Mouse (Mus musculus) liver, embryonic 13.5 days (tissue): ENCODE measurements around the gene Ankrd44. TPM values are rescaled to one million over a fixed set of nuclear protein-coding genes. Genes with fewer than 3 reads are reported as not detected.

Experiments used
- ATAC-seq: fragments of 200-750 bp; cut with Nextera tagmentation; 2 replicates; pipeline ENCODE4 v1.8.0; 2017; ENCODE audit warnings: low read depth, mild to moderate bottlenecking, moderate number of reproducible peaks, moderate library complexity
- DNase-seq: peaks from one replicate; pipeline ENCODE4 v3.0.0; 2022
- H3K27ac ChIP-seq: fragments of 300-500 bp; sonication (generic); 2 replicates; pipeline ENCODE4 v1.5.1; 2015; ENCODE audit warnings: moderate library complexity, mild to moderate bottlenecking, inconsistent platforms
- H3K27me3 ChIP-seq: fragments of 300-500 bp; sonication (generic); 2 replicates; pipeline ENCODE4 v1.6.1; 2015; ENCODE audit warnings: mild to moderate bottlenecking, inconsistent platforms
- H3K36me3 ChIP-seq: fragments of 300-500 bp; sonication (generic); 2 replicates; pipeline ENCODE4 v1.6.1; 2015; ENCODE audit warnings: mild to moderate bottlenecking, inconsistent platforms
- H3K4me1 ChIP-seq: fragments of 300-500 bp; sonication (generic); replicated peaks from 2 replicates; pipeline ENCODE4 v1.6.1; 2015; ENCODE audit warnings: inconsistent platforms
- H3K4me2 ChIP-seq: fragments of 300-500 bp; sonication (generic); 2 replicates; pipeline ENCODE4 v1.6.1; 2015; ENCODE audit warnings: inconsistent platforms, mild to moderate bottlenecking, moderate library complexity
- H3K4me3 ChIP-seq: fragments of 300-500 bp; sonication (generic); replicated peaks from 2 replicates; pipeline ENCODE4 v1.5.1; 2015; ENCODE audit warnings: mild to moderate bottlenecking, inconsistent platforms
- H3K9ac ChIP-seq: fragments of 300-500 bp; sonication (generic); 2 replicates; pipeline ENCODE4 v1.6.1; 2015; ENCODE audit warnings: mild to moderate bottlenecking, inconsistent platforms
- H3K9me3 ChIP-seq: fragments of 300-500 bp; sonication (generic); replicated peaks from 2 replicates; pipeline ENCODE4 v1.6.1; 2016; ENCODE audit warnings: inconsistent platforms
- WGBS: fragments of 180-500 bp; shearing (Covaris S2); methylation state at CpG from one replicate; pipeline ENCODE4 v1.1.7; 2015; ENCODE audit not compliant: insufficient replicate concordance; 5-methylcytosine and 5-hydroxymethylcytosine counted together
- polyA plus RNA-seq: library from polyadenylated mRNA; unstranded; fragments of >200 nt; fragmentation: Nextera tagmentation; extraction: Ambion mirVana; gene quantifications from 2 replicates; pipeline ENCODE4 v1.2.1, GENCODE M21; 2015

The Ankrd44 gene
- polyA plus RNA-seq, 1 experiment from 2014 or later: 3.0 TPM

- Histone ChIP-seq H3K9ac (no peak overlapping the region), H3K4me2 (no peak overlapping the region), H3K4me3 (no peak overlapping the region), H3K9me3 (no peaks in the 10 kb centered on the region), H3K36me3 (no peaks in the 10 kb centered on the region), H3K27ac (no peak overlapping the region), H3K27me3 (no peaks in the 10 kb centered on the region), H3K4me1 (no peaks in the 10 kb centered on the region; the same call in 1 of the 2 replicates)
- DNase-seq (no peak), ATAC-seq (no peak)
- WGBS: 69% methylated on average over 9 of the region's 9 CpGs
Measured at GRCm38 (mm10) chr1:54804406-54804805, 121.8 kb downstream of the Ankrd44 start.

DNA sequence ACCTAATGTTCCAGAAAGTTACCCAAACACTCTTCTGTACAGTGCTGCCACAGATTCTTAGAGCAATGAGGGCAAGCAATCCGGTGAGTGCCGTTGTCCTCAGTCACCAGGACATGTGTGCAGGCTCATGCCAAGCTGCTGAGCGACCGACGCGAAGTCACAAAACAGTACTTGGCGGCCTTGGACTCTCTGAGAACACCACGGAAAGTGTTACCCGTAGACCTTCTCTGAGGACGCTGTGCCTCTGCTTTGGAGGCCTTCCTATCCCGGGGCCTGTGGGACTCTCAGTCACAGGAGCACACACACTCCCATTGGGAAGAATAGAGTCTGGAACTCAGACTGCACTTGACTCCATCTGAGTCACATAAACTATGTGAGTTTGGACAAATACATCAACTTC, 123.5 kb downstream of the Ankrd44 start:
- Histone ChIP-seq H3K4me3 (no peak overlapping the region), H3K36me3 (no peaks in the 10 kb centered on the region), H3K4me2 (no peak overlapping the region), H3K9ac (no peak overlapping the region), H3K9me3 (no peaks in the 10 kb centered on the region), H3K4me1 (no peaks in the 10 kb centered on the region; the same call in 1 of the 2 replicates), H3K27ac (no peak overlapping the region), H3K27me3 (no peaks in the 10 kb centered on the region)
- 77% methylated on average over 11 of the region's 11 CpGs for WGBS
- no peak for DNase-seq
- ATAC-seq: no peak

DNA sequence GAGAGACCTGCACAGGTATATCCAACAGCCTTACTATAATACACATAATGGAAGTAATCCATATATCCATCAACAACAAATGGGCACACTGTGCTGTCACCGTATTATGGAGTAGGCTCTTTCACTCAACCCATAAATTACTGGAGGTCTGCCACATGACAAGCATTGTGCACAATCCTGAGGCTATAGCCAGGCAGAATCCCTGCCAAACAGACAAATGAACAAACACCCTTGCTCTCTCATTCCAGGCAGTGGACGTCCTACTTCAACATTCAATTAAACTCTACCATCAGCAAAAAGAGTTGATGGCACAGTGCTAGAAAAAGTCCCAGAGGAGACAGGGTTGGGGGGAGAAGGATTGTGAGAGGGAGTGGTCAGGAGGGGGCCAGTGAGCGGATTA, 124.9 kb downstream of the Ankrd44 start:
- 64% methylated on average over 2 of the region's 3 CpGs for WGBS
- H3K4me1 ChIP-seq: no peaks in the 10 kb centered on the region; the same call in 1 of the 2 replicates
- no peak overlapping the region for H3K4me2 ChIP-seq
- no peak overlapping the region for H3K4me3 ChIP-seq
- H3K36me3 ChIP-seq: no peaks in the 10 kb centered on the region
- H3K27me3 ChIP-seq: no peaks in the 10 kb centered on the region
- no peaks in the 10 kb centered on the region for H3K9me3 ChIP-seq
- H3K27ac ChIP-seq: no peak overlapping the region
- ATAC-seq (no peak), DNase-seq (no peak)
- H3K9ac ChIP-seq: no peak overlapping the region

- ATAC-seq: no peak
- H3K4me3 ChIP-seq: no peak overlapping the region
- no peaks in the 10 kb centered on the region; the same call in 1 of the 2 replicates for H3K4me1 ChIP-seq
- no peaks in the 10 kb centered on the region for H3K9me3 ChIP-seq
- no peak overlapping the region for H3K4me2 ChIP-seq
- no peaks in the 10 kb centered on the region for H3K36me3 ChIP-seq
- no peaks in the 10 kb centered on the region for H3K27me3 ChIP-seq
- no peak overlapping the region for H3K9ac ChIP-seq
- no peak overlapping the region for H3K27ac ChIP-seq
- WGBS: 60% methylated on average over 1 of the region's 1 CpGs
- no peak for DNase-seq
Measured at GRCm38 (mm10) chr1:54799421-54799820, 126.8 kb downstream of the Ankrd44 start.

DNA sequence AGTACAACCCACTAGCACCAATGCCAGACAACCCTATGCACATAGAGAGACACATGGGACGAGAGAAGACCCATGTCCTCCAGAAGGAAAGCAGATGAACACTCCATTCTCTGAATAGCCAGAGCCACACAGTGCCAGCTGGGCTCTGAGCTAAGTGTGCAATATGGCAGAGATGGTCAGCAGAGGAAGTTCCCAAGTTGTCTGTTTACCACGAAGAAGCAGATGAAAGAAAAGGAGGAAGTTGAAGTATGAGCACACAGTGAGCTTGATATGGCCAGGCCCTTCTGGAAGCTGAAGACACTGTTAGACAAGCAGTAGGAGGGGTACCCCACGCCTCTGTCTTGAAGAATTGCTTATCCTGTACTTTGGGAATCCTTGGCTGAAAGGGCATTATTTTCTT, 127.8 kb downstream of the Ankrd44 start:
- Histone ChIP-seq H3K9me3 (no peaks in the 10 kb centered on the region), H3K4me1 (no peaks in the 10 kb centered on the region; the same call in 1 of the 2 replicates), H3K36me3 (no peaks in the 10 kb centered on the region), H3K4me2 (no peak overlapping the region), H3K9ac (no peak overlapping the region), H3K27ac (no peak overlapping the region), H3K4me3 (no peak overlapping the region), H3K27me3 (no peaks in the 10 kb centered on the region)
- DNase-seq (no peak), ATAC-seq (no peak)
- 25% methylated on average over 3 of the region's 3 CpGs for WGBS

DNA sequence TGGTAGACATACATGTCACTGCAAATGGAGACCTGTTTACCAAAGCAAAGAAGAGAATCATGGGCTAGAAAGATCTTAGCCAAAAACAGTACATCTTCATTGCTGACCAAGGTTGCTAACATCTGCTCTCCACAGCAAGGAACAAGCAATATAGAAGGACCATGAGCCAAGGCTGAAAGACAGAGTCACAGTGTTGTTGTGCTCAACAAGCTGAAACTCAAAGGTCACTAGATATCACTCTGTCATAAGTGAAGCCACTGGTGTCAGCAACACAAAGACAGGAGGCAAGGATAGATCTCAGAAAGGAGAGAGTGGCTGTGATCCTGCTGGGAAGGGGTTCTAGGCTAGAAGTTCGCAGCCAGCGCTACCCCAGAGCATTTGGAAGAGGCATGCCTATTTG, 131.5 kb downstream of the Ankrd44 start:
- Histone ChIP-seq H3K4me3 (no peak overlapping the region), H3K4me2 (no peak overlapping the region), H3K36me3 (no peaks in the 10 kb centered on the region), H3K4me1 (no peaks in the 10 kb centered on the region; the same call in 1 of the 2 replicates), H3K27me3 (no peaks in the 10 kb centered on the region), H3K27ac (no peak overlapping the region), H3K9me3 (no peaks in the 10 kb centered on the region), H3K9ac (no peak overlapping the region)
- no peak for ATAC-seq
- no peak for DNase-seq
- WGBS: 74% methylated on average over 2 of the region's 2 CpGs

DNA sequence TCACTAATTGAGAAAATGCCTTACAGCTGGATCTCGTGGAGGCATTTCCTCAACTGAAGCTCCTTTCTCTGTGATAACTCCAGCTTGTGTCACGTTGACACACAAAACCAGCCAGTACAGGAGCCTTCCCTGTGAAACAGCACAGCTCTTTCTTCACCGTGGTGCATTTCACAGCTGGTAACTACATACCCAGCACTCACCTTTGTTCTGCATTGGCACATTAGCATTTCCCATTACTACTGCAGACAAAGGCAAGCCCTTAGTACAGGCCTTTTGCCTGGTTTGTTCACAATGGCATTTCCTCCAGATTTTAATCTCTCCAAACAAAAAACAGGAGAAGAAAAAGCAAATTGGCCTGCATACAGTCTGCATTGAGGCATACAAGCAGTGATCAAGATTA, 134.8 kb downstream of the Ankrd44 start:
- DNase-seq: no peak
- Histone ChIP-seq H3K9me3 (no peaks in the 10 kb centered on the region), H3K27ac (no peak overlapping the region), H3K4me3 (no peak overlapping the region), H3K4me1 (peaks cover 5% of the 10 kb centered on the region; the same call in 1 of the 2 replicates), H3K27me3 (no peaks in the 10 kb centered on the region), H3K4me2 (no peak overlapping the region), H3K36me3 (no peaks in the 10 kb centered on the region), H3K9ac (no peak overlapping the region)
- no peak for ATAC-seq
- WGBS: 50% methylated on average over 3 of the region's 3 CpGs

DNA sequence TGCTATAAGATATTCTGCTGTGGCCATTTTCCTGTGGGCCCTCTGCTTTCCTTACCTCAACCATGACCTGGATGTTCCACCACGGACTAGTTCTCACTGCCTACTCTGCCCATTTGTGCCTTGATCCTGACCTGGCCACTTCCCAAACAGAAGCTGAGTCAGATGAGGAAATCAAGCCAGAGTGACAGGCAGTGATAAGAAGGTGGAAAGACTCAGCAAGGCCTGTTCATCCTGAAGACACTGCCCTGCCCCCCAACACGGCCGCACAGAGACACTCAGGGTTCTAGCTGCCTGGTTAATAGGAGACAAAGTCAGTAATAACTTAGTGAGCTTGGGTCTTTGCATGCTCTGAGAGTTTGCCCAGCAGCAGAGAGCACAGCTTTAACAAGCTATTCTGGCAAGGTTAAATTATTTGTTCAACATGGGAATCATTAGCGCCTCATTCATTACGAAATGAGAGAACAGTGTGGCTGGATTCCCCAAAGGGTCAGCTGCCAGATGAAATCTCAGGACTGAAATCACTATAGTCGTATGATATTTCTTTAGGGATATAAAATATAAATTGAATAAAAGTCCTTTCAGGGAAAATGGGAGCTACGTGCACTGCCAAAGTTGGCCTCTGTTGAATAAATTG, 136.7 kb downstream of the Ankrd44 start:
- 41% methylated on average over 7 of the region's 7 CpGs for WGBS
- Histone ChIP-seq H3K36me3 (no peaks in the 10 kb centered on the region), H3K4me2 (no peak overlapping the region), H3K9ac (no peak overlapping the region), H3K9me3 (no peaks in the 10 kb centered on the region), H3K27me3 (no peaks in the 10 kb centered on the region), H3K27ac (no peak overlapping the region), H3K4me3 (no peak overlapping the region), H3K4me1 (peaks cover 5% of the 10 kb centered on the region; the same call in 1 of the 2 replicates)
- DNase-seq (no peak), ATAC-seq (no peak)

DNA sequence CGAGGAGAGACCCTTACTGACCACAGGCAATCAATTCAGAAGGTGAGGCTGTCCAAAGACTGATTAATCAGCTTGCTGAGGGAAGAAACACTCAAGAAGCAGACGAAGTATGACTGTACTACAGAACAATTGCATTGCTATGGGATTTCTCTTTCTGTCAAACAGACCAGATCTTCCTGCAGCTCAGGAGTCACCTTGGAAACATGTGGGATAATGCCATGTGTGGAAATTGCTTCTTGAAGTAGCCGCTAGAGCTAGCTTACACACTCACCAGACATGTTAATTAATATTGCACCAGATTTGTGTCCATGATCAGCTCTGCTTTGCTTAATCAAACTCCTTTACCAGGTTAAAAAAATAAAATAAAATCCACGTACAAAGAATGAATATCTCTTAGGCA, 137.8 kb downstream of the Ankrd44 start:
- WGBS: 51% methylated on average over 4 of the region's 4 CpGs

DNA sequence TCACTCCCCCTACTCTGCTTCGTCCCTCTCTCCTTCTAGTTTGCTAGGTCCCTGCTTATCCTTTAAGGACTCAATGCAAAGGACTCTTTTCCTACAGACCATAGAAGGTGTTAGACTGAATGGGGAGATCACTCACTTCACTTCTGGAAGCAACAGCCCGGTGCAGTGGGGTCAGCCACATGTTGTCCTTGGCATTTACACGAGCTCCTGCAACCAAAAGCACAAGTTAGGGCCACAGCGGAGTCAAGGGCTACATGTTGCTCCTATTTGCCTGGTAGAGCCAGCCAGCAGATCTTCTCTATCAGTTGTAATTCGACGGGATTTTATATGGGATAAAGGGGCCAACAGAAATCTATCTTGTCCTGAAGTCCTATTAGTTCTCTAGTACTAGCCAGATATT, 148.0 kb downstream of the Ankrd44 start:
- no peaks in the 10 kb centered on the region for H3K9me3 ChIP-seq
- DNase-seq (no peak), ATAC-seq (no peak)
- H3K4me1 ChIP-seq: no peaks in the 10 kb centered on the region
- no peak overlapping the region for H3K4me2 ChIP-seq
- 72% methylated on average over 6 of the region's 6 CpGs for WGBS
- H3K4me3 ChIP-seq: no peak overlapping the region
- no peaks in the 10 kb centered on the region for H3K36me3 ChIP-seq
- H3K9ac ChIP-seq: no peak overlapping the region
- no peak overlapping the region for H3K27ac ChIP-seq
- H3K27me3 ChIP-seq: no peaks in the 10 kb centered on the region

More for the DNA sequence above, 137.8 kb downstream of the Ankrd44 start:
- H3K4me1 ChIP-seq: peaks cover 5% of the 10 kb centered on the region; the same call in 1 of the 2 replicates
- no peak overlapping the region for H3K9ac ChIP-seq
- H3K27ac ChIP-seq: no peak overlapping the region
- H3K27me3 ChIP-seq: no peaks in the 10 kb centered on the region
- DNase-seq: no peak
- H3K4me2 ChIP-seq: no peak overlapping the region
- H3K36me3 ChIP-seq: no peaks in the 10 kb centered on the region
- no peak for ATAC-seq
- no peak overlapping the region for H3K4me3 ChIP-seq
- no peaks in the 10 kb centered on the region for H3K9me3 ChIP-seq

DNA sequence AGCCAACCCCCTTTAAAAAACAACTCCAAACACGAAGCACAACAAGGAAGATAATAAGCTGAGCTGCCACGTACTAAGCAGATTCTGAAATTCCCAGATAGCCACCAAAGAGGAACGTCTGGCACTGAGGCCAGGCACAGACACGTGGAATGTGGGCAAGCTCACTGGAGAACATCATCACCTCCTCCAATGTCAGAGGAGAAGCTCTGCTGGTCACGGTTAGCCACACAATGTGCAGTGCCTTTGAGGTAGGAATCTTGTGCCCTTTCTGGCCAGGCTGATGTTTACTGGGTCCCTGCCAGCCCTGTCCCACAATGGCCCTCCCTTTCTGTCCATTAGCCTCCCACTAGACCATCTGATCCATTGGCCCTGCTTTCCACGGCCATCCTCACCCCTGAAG, 149.1 kb downstream of the Ankrd44 start:
- H3K4me2 ChIP-seq: no peak overlapping the region
- no peak overlapping the region for H3K27ac ChIP-seq
- H3K9me3 ChIP-seq: no peaks in the 10 kb centered on the region
- H3K36me3 ChIP-seq: no peaks in the 10 kb centered on the region
- DNase-seq: no peak
- no peaks in the 10 kb centered on the region for H3K27me3 ChIP-seq
- H3K4me3 ChIP-seq: no peak overlapping the region
- no peaks in the 10 kb centered on the region for H3K4me1 ChIP-seq
- 61% methylated on average over 6 of the region's 6 CpGs for WGBS
- no peak for ATAC-seq
- H3K9ac ChIP-seq: no peak overlapping the region

DNA sequence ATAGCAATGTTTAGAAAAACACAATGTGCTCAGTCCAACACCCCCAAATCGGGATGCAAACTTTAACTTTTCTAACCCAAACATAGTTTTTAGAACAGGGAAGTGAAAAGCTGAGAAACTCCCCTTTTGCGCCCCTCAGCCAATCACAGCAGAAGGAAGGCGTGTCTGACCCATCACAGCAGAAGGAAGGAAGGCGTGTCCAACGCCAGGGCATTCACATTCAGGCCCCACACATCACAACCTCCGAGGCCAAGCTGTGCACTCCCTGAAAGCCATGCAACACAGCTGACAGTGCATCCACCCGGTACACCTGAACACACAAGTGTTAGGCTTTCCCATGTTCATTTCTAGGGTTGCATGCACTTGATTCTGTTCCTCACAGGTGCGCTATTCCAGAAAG, 150.1 kb downstream of the Ankrd44 start:
- Histone ChIP-seq H3K4me3 (no peak overlapping the region), H3K36me3 (no peaks in the 10 kb centered on the region), H3K4me2 (no peak overlapping the region), H3K27ac (no peak overlapping the region), H3K9me3 (no peaks in the 10 kb centered on the region), H3K9ac (no peak overlapping the region), H3K27me3 (no peaks in the 10 kb centered on the region), H3K4me1 (0 out of 2 replicates have a peak, but pooled peaks cover 2% of the 10 kb centered on the region)
- ATAC-seq: no peak
- no peak for DNase-seq
- 54% methylated on average over 8 of the region's 8 CpGs for WGBS
